Mouse (Mus musculus): ENCODE results near the gene Smurf1.

Smurf1 gene

GRCm38 (mm10) chr5:144914433-144914906 is 51.2 kb downstream of the Smurf1 start:
- DNase-seq (ENCODE audit: low spot score) = no peak

DNA sequence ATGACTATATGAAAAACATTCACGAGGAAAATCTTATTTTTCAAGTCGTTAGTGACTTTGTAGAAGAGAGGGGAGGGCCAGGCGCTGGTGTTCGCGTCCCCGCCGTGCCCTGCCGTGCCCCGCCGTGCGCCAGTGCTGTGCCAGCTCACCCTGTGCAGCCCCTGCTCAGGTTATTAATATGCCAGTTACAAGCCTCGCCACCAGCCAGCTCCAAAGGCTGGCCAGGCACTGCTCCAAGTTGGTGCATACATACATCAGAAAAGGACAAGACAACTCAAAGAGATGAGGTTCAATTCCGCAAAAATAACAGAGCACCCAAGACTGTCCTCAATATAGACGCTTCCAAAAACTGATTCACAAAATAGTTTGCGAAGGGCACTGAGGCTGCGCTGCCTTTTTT is 51.7 kb downstream of the Smurf1 start:
- DNase-seq (ENCODE audit: low spot score) = no peak

GRCm38 (mm10) chr5:144913361-144913760 is 52.3 kb downstream of the Smurf1 start:
- DNase-seq (ENCODE audit: low spot score) = no peak

- no peak for DNase-seq (ENCODE audit: low spot score)
Measured at GRCm38 (mm10) chr5:144912519-144913310, 52.9 kb downstream of the Smurf1 start.

GRCm38 (mm10) chr5:144909521-144909920 is 56.1 kb downstream of the Smurf1 start:
- no peak for DNase-seq (ENCODE audit: low spot score)

GRCm38 (mm10) chr5:144907591-144907990 is 58.1 kb downstream of the Smurf1 start:
- DNase-seq (ENCODE audit: low spot score) = no peak

GRCm38 (mm10) chr5:144904356-144905134 is 61.1 kb downstream of the Smurf1 start:
- no peak for DNase-seq (ENCODE audit: low spot score)

DNA sequence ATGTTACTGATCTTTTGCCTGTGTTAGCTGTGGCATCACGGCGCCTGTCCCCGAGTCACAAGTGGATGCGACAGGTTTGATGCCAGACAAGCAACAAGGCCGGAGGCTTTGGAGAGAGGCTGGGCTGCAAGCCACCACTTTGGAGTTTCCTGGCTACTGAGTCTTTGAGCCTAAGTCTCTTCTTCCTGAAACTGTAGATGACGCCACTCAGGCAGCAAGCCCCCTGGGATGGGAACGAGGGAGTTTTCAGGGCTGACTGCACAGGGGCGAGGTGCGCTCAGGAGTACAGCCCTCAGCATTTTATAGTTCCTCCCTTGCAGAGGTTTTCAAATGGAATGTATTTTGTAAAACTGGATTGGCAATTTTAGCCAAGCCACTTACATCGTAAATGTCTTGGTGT is 63.9 kb downstream of the Smurf1 start:
- DNase-seq (ENCODE audit: low spot score) = no peak

- no peak for DNase-seq (ENCODE audit: low spot score)
Measured at GRCm38 (mm10) chr5:144901035-144901434, 64.6 kb downstream of the Smurf1 start.

DNA sequence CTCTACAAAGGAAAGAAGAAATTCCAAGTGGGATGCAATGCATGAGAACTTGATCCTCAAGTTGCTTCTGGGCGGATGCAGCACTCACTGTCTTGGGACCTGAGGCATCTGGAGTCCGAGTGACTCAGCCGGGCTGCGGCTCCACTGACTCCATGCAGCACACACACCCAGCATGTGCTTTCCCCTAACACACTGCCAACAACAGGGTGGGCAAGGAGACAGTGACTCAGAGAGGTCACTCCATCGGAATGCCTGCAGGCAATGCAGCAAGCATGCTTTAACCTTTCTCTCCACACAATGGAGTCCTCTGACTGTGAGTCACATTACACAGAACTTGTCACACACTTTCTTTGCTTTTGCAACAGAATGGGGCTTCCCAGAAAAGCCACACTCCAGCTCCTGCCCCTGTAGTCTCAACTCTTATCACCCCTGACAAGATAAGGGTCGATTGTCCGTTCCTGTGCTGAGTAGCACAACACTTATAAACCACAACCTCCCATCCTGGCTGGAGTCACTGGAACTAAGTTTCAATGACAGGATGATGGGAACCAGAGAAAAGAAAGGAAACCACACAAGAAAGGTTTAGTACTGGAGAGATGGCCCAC is 67.1 kb downstream of the Smurf1 start:
- peak; percentile 63 for DNase-seq (ENCODE audit: low spot score)

DNA sequence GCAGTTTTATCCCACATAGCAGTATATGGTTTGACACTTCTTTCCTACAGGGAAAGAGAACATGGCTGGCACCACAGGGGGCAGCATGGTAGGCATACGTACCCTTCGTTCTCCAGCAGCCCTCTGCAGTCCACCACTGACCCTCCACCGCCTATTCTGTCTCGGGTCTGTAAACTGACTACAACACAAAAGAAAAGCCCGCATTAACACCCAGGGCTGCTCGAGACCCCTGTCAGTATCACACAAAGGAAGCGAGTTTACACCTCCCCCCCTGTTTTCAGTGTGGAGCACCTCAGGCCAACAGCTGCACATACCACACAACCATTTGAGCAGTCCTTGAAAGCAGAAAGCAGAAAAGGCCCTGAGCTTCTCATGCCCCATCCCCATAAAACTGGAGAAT is 67.8 kb downstream of the Smurf1 start:
- no peak for DNase-seq (ENCODE audit: low spot score)

GRCm38 (mm10) chr5:144891276-144891675 is 74.4 kb downstream of the Smurf1 start:
- DNase-seq (ENCODE audit: low spot score) = no peak

GRCm38 (mm10) chr5:144885968-144886650 is 79.5 kb downstream of the Smurf1 start:
- no peak for DNase-seq (ENCODE audit: low spot score)

- DNase-seq (ENCODE audit: low spot score) = peak; percentile 13
Measured at GRCm38 (mm10) chr5:144884629-144885217, 80.9 kb downstream of the Smurf1 start.

GRCm38 (mm10) chr5:144881670-144882399 is 83.8 kb downstream of the Smurf1 start:
- DNase-seq (ENCODE audit: low spot score) = no peak

DNA sequence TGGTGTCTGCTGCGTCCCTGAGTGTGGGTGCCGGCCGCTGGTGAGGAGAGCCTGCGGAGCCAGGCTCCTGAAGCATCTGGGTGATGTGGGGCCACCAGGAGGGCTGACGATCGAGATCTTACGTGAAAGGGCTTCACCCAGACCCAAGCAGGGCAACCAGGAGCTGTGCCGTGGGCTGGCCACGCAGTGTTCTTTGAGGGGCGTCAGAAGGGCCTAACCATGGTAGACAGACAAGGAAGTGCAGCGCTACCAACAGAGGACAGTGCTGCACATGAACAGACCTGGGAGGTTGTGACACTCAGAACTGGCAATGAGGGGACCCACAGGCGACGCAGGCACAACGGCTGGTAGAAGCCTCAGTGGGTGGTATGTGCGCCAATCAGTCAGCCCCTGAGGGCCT is 88.6 kb downstream of the Smurf1 start:
- no peak for DNase-seq (ENCODE audit: low spot score)

GRCm38 (mm10) chr5:144875892-144876291 is 89.8 kb downstream of the Smurf1 start:
- peak; percentile 65 for DNase-seq (ENCODE audit: low spot score)

DNA sequence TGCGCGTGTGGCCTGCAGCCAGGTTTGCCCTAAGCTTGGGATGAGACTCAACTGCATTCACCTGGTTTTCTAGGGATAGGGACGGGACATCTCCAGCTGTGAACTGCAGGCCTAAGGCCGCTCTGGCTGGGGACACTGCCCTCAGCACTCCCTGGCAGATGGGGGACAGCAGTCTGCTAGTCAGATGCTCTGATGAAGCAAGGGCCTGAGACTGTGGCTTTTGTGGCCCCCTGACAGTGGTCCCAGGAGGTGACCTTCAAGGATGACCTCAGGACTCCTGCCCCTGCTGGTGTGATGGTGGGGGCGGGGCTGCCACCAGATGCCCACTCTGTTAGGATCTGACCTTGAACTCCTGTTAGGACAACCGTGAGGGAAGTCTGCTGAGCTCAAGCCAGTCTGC is 90.4 kb downstream of the Smurf1 start:
- DNase-seq (ENCODE audit: low spot score) = no peak

DNA sequence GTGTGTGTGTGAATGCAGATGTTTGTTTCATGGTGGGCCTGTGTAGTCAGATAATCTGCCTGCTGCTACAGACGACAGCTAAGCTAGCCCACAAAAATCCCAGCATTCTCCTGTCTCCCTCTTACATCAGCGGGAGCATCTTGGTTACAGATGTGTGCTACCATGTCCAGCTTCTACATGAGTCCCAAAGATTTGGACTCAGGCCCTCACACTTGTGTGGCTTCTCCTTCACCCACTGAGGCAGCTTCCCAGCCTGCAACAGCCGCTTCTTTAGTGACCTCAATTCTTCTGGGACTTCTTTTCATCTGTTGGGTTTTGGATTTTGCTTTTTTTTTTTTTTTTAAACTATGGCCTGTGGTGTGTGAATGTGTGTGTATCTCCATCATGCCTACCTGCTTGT is 92.8 kb downstream of the Smurf1 start:
- DNase-seq (ENCODE audit: low spot score) = no peak

DNA sequence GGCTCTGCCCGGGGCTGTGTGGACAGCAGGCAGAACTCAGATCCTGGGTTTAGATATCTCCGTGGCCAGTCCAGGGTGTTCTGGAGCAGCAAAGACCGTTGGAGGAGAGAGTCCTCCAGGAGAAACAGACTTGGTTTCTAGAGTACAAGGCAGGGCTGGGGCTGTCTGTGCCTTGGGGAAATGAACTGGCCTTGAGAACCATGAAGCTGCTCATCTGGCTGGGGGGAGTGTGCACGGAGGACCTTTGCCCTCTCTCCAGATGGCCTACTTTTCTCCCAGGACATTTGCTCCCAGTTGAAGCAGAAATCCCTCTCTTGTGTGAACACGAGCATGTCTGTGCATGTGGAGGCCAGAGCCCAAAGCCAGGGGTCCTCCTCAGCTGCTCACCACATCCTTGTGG is 93.3 kb downstream of the Smurf1 start:
- DNase-seq (ENCODE audit: low spot score) = peak; percentile 29

DNA sequence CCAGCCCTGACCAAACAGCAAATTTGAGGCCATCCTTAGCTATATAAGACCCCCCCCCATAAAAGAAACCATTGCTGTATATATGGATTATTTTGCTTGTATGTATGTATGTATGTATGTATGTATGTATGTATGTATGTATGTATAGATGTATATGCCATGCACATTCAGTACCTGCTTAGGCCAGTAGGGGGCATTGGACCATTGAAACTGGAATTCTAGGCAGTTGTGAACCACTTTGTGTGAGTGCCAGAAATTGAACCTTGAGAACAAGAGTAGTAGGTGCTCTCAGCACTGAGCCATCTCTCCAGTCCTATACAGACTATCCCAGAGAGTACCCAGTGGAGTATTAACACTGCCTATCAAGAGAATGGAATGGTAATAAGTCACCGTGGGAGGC is 93.9 kb downstream of the Smurf1 start:
- DNase-seq (ENCODE audit: low spot score) = no peak
